Mouse (Mus musculus): ENCODE measurements around the gene Fam222b. TPM values are rescaled to one million over a fixed set of nuclear protein-coding genes. Genes with fewer than 3 reads are reported as not detected.

Fam222b gene
- polyA plus RNA-seq, 1 experiment from 2014 or later: 18.6 TPM

- POLR2A ChIA-PET: interaction anchor here (0.7 to 6.3 kb wide), 6 partner anchors 9 to 60 kb away, joined by 3 to 50 read pairs (median 4); partner anchors contain the start of gene Traf4
- CTCF ChIA-PET: interaction anchor here (1.2 to 2.3 kb wide), 9 partner anchors 10 to 120 kb away, joined by 3 to 16 read pairs (median 6); partner anchors contain the start of genes Fam222b and Traf4
- ATAC-seq: no peak
- no peak for DNase-seq (ENCODE audit: low read depth, low spot score)
- no peaks in the 10 kb centered on the region for H3K27me3 ChIP-seq
- in situ Hi-C loops (cut with MboI; ENCODE audit: low pct_unique_long_range_greater_than_20kb): loop anchor here (10.0 kb wide), 1 partner anchor 352 kb away; no protein-coding TSS in a partner anchor
- no peak for TF ChIP-seq CTCF (IDR thresholded peaks at IDR 0.05)
These were observed 82.5 kb downstream of the Fam222b start for GRCm38 (mm10) chr11:78176905-78177331.

- TF ChIP-seq CTCF (IDR thresholded peaks at IDR 0.05): no peak
- ATAC-seq: peak; percentile 10
- CTCF ChIA-PET: interaction anchor here (0.9 to 2.3 kb wide), 11 partner anchors 11 to 120 kb away, joined by 3 to 16 read pairs (median 4); partner anchors contain the start of genes Fam222b and Traf4
- no peak for DNase-seq (ENCODE audit: low read depth, low spot score)
- in situ Hi-C loops (cut with MboI; ENCODE audit: low pct_unique_long_range_greater_than_20kb): loop anchor here (10.0 kb wide), 1 partner anchor 353 kb away; no protein-coding TSS in a partner anchor
- no peaks in the 10 kb centered on the region for H3K27me3 ChIP-seq
- POLR2A ChIA-PET: interaction anchor here (1.0 to 6.3 kb wide), 5 partner anchors 10 to 60 kb away, joined by 3 to 50 read pairs (median 4); partner anchors contain the start of gene Traf4
These were observed 83.0 kb downstream of the Fam222b start for GRCm38 (mm10) chr11:78177437-78177836.

- CTCF ChIA-PET: interaction anchor here (0.9 to 2.3 kb wide), 9 partner anchors 11 to 120 kb away, joined by 3 to 16 read pairs (median 4); partner anchors contain the start of genes Fam222b and Traf4
- DNase-seq (ENCODE audit: low read depth, low spot score): no peak
- POLR2A ChIA-PET: interaction anchor here (1.0 to 6.3 kb wide), 4 partner anchors 10 to 61 kb away, joined by 3 to 50 read pairs (median 4); partner anchors contain the start of gene Traf4
These were observed 83.7 kb downstream of the Fam222b start for GRCm38 (mm10) chr11:78177903-78178858.

GRCm38 (mm10) chr11:78178859-78179437 is 84.5 kb downstream of the Fam222b start:
- ChIA-PET POLR2A (interaction anchor here (6.3 kb wide), 1 partner anchor 15 kb away, joined by 50 read pairs; the partner anchor contains the start of gene Traf4), CTCF (interaction anchor here (1.5 to 2.0 kb wide), 2 partner anchors 17 to 21 kb away, joined by 3 to 8 read pairs; no protein-coding TSS in a partner anchor)
- in situ Hi-C loops (cut with MboI; ENCODE audit: low pct_unique_long_range_greater_than_20kb): loop anchor here (10.0 kb wide), 1 partner anchor 354 kb away; no protein-coding TSS in a partner anchor
- H3K27me3 ChIP-seq: no peaks in the 10 kb centered on the region
- no peak for DNase-seq (ENCODE audit: low read depth, low spot score)
- TF ChIP-seq CTCF (IDR thresholded peaks at IDR 0.05): no peak
- ATAC-seq: no peak

More at GRCm38 (mm10) chr11:78177903-78178858, 83.7 kb downstream of the Fam222b start:
- no peak for TF ChIP-seq CTCF (IDR thresholded peaks at IDR 0.05)
- in situ Hi-C loops (cut with MboI; ENCODE audit: low pct_unique_long_range_greater_than_20kb): loop anchor here (10.0 kb wide), 1 partner anchor 353 kb away; no protein-coding TSS in a partner anchor
- peak; percentile 80 for ATAC-seq
- H3K27me3 ChIP-seq: no peaks in the 10 kb centered on the region

- H3K27me3 ChIP-seq: no peaks in the 10 kb centered on the region
- TF ChIP-seq CTCF (IDR thresholded peaks at IDR 0.05): no peak
- ChIA-PET POLR2A (interaction anchor here (0.5 to 0.9 kb wide), 2 partner anchors 8 to 23 kb away, joined by 3 to 4 read pairs; no protein-coding TSS in a partner anchor), CTCF (no interaction called here)
- ATAC-seq (no peak), DNase-seq (ENCODE audit: low read depth, low spot score) (no peak)
- in situ Hi-C loops (cut with MboI; ENCODE audit: low pct_unique_long_range_greater_than_20kb): loop anchor here (10.0 kb wide), 1 partner anchor 355 kb away; no protein-coding TSS in a partner anchor
These were observed 85.1 kb downstream of the Fam222b start for GRCm38 (mm10) chr11:78179438-78179999.

GRCm38 (mm10) chr11:78180081-78180761 is 85.8 kb downstream of the Fam222b start:
- H3K27me3 ChIP-seq: no peaks in the 10 kb centered on the region
- ATAC-seq (no peak), DNase-seq (ENCODE audit: low read depth, low spot score) (no peak)
- CTCF ChIA-PET: no interaction called here
- POLR2A ChIA-PET: interaction anchor here (0.5 to 0.9 kb wide), 2 partner anchors 8 to 24 kb away, joined by 3 to 4 read pairs; no protein-coding TSS in a partner anchor
- in situ Hi-C loops (cut with MboI; ENCODE audit: low pct_unique_long_range_greater_than_20kb): no loop called here
- TF ChIP-seq CTCF (IDR thresholded peaks at IDR 0.05): no peak

- ChIA-PET POLR2A (interaction anchor here (1.4 kb wide), 1 partner anchor 10 kb away, joined by 4 read pairs; no protein-coding TSS in a partner anchor), CTCF (no interaction called here)
- no peak for TF ChIP-seq CTCF (IDR thresholded peaks at IDR 0.05)
- DNase-seq (ENCODE audit: low read depth, low spot score) (no peak), ATAC-seq (no peak)
- H3K27me3 ChIP-seq: no peaks in the 10 kb centered on the region
- in situ Hi-C loops (cut with MboI; ENCODE audit: low pct_unique_long_range_greater_than_20kb): no loop called here
These were observed 87.4 kb downstream of the Fam222b start for GRCm38 (mm10) chr11:78181830-78182357.

GRCm38 (mm10) chr11:78182450-78182849 is 88.0 kb downstream of the Fam222b start:
- TF ChIP-seq CTCF (IDR thresholded peaks at IDR 0.05): no peak
- no peak for ATAC-seq
- no peaks in the 10 kb centered on the region for H3K27me3 ChIP-seq
- DNase-seq (ENCODE audit: low read depth, low spot score): no peak
- ChIA-PET CTCF (no interaction called here), POLR2A (interaction anchor here (1.4 kb wide), 1 partner anchor 10 kb away, joined by 4 read pairs; no protein-coding TSS in a partner anchor)
- in situ Hi-C loops (cut with MboI; ENCODE audit: low pct_unique_long_range_greater_than_20kb): no loop called here

Measured in Patski (cell line).